Mouse (Mus musculus) erythroblast, adult 5-6 weeks (primary cell): ENCODE data around the gene Opa1. TPM values are rescaled to one million over a fixed set of nuclear protein-coding genes. Genes with fewer than 3 reads are reported as not detected.

Source experiments
- ATAC-seq: replicated peaks from 2 replicates; pipeline ENCODE4 v1.8.0; 2016; ENCODE audit warnings: moderate number of reproducible peaks, mild to moderate bottlenecking, moderate TSS enrichment, inconsistent platforms; ENCODE audit not compliant: poor library complexity, low FRiP score, severe bottlenecking
- total RNA-seq, 2 experiments: library from RNA; stranded (forward) in 1 of 2; stranded (reverse) in 1 of 2; fragments of 150-400 nt in 1 of 2; fragments of 200-764, 138-1000 nt in 1 of 2; gene quantifications; 2 replicates each; pipeline versions ENCODE4 v1.2.3 to v1.2.4; 2015 to 2017; ENCODE audit warnings: low replicate concordance in 2 of 2

The Opa1 gene
- total RNA-seq, 2 experiments from 2014 or later, result 6.3 to 23.9 TPM

- no peak for ATAC-seq
These were observed 105.5 kb downstream of the Opa1 start for GRCm38 (mm10) chr16:29684641-29685040.

GRCm38 (mm10) chr16:29686141-29686540, 107.0 kb downstream of the Opa1 start:
- no peak for ATAC-seq

GRCm38 (mm10) chr16:29687987-29688885, 109.1 kb downstream of the Opa1 start:
- ATAC-seq, result no peak

GRCm38 (mm10) chr16:29689187-29689819, 110.2 kb downstream of the Opa1 start:
- no peak for ATAC-seq

GRCm38 (mm10) chr16:29693025-29693682, 114.0 kb downstream of the Opa1 start:
- ATAC-seq, result no peak

- no peak for ATAC-seq
These were observed 114.8 kb downstream of the Opa1 start for GRCm38 (mm10) chr16:29693791-29694419.

- no peak for ATAC-seq
These were observed 115.4 kb downstream of the Opa1 start for GRCm38 (mm10) chr16:29694420-29694959.

Other genes starting within 250 kb of the Opa1 start
- gene Atp13a5, start 200.6 kb upstream of the Opa1 start, total RNA-seq (2015; ENCODE audit: low replicate concordance), result not detected in 2 replicates
- not detected in 2 replicates for gene Atp13a5, start 200.6 kb upstream of the Opa1 start, total RNA-seq (2017; ENCODE audit: low replicate concordance)
- gene Atp13a4, start 34.5 kb upstream of the Opa1 start, total RNA-seq (2015; ENCODE audit: low replicate concordance), result not detected in 2 replicates
- gene Atp13a4, start 34.5 kb upstream of the Opa1 start, total RNA-seq (2017; ENCODE audit: low replicate concordance), result not detected in 2 replicates